Mouse (Mus musculus) liver, postnatal 0 days (tissue): Measurements from ENCODE around the gene Epb41l3. TPM values are rescaled to one million over a fixed set of nuclear protein-coding genes. Genes with fewer than 3 reads are reported as not detected.

Experiments
- ATAC-seq: fragments of 200-750 bp; cut with Nextera tagmentation; 2 replicates; pipeline ENCODE4 v1.8.0; 2017; ENCODE audit warnings: mild to moderate bottlenecking, moderate library complexity
- DNase-seq: peaks from one replicate; pipeline ENCODE4 v3.0.0-alpha.2; 2016
- H3K27ac ChIP-seq: fragments of 300-500 bp; sonication (generic); 2 replicates; pipeline ENCODE4 v1.5.1; 2014; ENCODE audit warnings: antibody characterized with exemption, moderate library complexity, mild to moderate bottlenecking, low read depth
- H3K27me3 ChIP-seq: fragments of 300-500 bp; sonication (generic); 2 replicates; pipeline ENCODE4 v1.6.1; 2014; ENCODE audit warnings: low read length, control low read depth, mixed read lengths; ENCODE audit not compliant: insufficient read depth
- H3K36me3 ChIP-seq: fragments of 300-500 bp; sonication (generic); replicated peaks from 2 replicates; pipeline ENCODE4 v1.6.1; 2014; ENCODE audit warnings: mild to moderate bottlenecking, control low read depth, low read length, moderate library complexity, mixed read lengths; ENCODE audit not compliant: insufficient read depth
- H3K4me1 ChIP-seq: fragments of 300-500 bp; sonication (generic); 2 replicates; pipeline ENCODE4 v1.6.1; 2014; ENCODE audit warnings: antibody characterized with exemption, mild to moderate bottlenecking, control low read depth; ENCODE audit not compliant: insufficient read depth
- H3K4me2 ChIP-seq: fragments of 300-500 bp; sonication (generic); 2 replicates; pipeline ENCODE4 v1.6.1; 2014; ENCODE audit warnings: low read depth, mild to moderate bottlenecking, low read length, moderate library complexity, mixed read lengths
- H3K4me3 ChIP-seq: fragments of 300-500 bp; sonication (generic); 2 replicates; pipeline ENCODE4 v1.5.1; 2014; ENCODE audit warnings: low read depth, low read length
- H3K9ac ChIP-seq: fragments of 300-500 bp; sonication (generic); replicated peaks from 2 replicates; pipeline ENCODE4 v1.6.1; 2014; ENCODE audit warnings: mild to moderate bottlenecking, moderate library complexity
- H3K9me3 ChIP-seq: fragments of 300-500 bp; sonication (generic); 2 replicates; pipeline ENCODE4 v1.6.1; 2016; ENCODE audit warnings: mild to moderate bottlenecking, control low read depth, low read length, mixed read lengths
- CTCF ChIP-seq: sonication (generic); IDR thresholded peaks from 2 replicates; pipeline ENCODE4 v1.5.1; 2016; ENCODE audit warnings: antibody characterized with exemption, low read depth
- EP300 ChIP-seq: IDR thresholded peaks from 2 replicates; pipeline ENCODE4 v1.6.1; 2016; ENCODE audit warnings: antibody characterized with exemption, low read depth, mild to moderate bottlenecking
- WGBS: fragments of 180-500 bp; shearing (Covaris S2); extraction: QIAGEN DNeasy Blood & Tissue Kit; methylation state at CpG from one replicate; pipeline ENCODE4 v1.1.7; 2014; ENCODE audit not compliant: insufficient replicate concordance; 5-methylcytosine and 5-hydroxymethylcytosine counted together
- polyA plus RNA-seq: library from polyadenylated mRNA; unstranded; fragments of >200 nt; fragmentation: Nextera tagmentation; extraction: Ambion mirVana; gene quantifications from 2 replicates; pipeline ENCODE4 v1.2.1, GENCODE M21; 2015

The Epb41l3 gene
- polyA plus RNA-seq = 4.5 and 4.9 TPM in 2 replicates

GRCm38 (mm10) chr17:69075501-69076237 is at the start of gene Epb41l3:
Gene Epb41l3, plus strand, starts transcription at chr17:69075683.
- TF ChIP-seq CTCF = no peak
- no peak for TF ChIP-seq EP300

GRCm38 (mm10) chr17:69038760-69039675 is 36.5 kb upstream of the Epb41l3 start:
- no peaks in the 10 kb centered on the region for H3K9me3 ChIP-seq
- no peak overlapping the region for H3K4me3 ChIP-seq
- no peak overlapping the region for H3K9ac ChIP-seq
- H3K36me3 ChIP-seq = no peaks in the 10 kb centered on the region
- 71% methylated on average over 12 of the region's 12 CpGs for WGBS
- no peak overlapping the region for H3K4me2 ChIP-seq
- DNase-seq (no peak), ATAC-seq (no peak)
- H3K27ac ChIP-seq = no peak overlapping the region
- no peak for TF ChIP-seq CTCF
- TF ChIP-seq EP300 = no peak
- H3K27me3 ChIP-seq = no peaks in the 10 kb centered on the region
- H3K4me1 ChIP-seq = no peaks in the 10 kb centered on the region

More at GRCm38 (mm10) chr17:69075501-69076237, at the start of gene Epb41l3:
- under 1% methylated on average over 46 of the region's 47 CpGs for WGBS
- Histone ChIP-seq H3K4me2 (peak within 1 kb of the TSS; percentile 69), H3K9me3 (no peaks in the 10 kb centered on the region), H3K4me1 (peaks cover 6% of the 10 kb centered on the region), H3K27me3 (peaks cover 22% of the 10 kb centered on the region), H3K9ac (no peak within 1 kb of the TSS), H3K27ac (no peak within 1 kb of the TSS), H3K36me3 (no peaks in the 10 kb centered on the region), H3K4me3 (peak within 1 kb of the TSS; percentile 40)
- DNase-seq (peak; percentile 57), ATAC-seq (peak; percentile 53; the same call in 1 of the 2 replicates)

GRCm38 (mm10) chr17:69041516-69041915 is 34.0 kb upstream of the Epb41l3 start:
- H3K4me3 ChIP-seq = no peak overlapping the region
- no peak overlapping the region for H3K9ac ChIP-seq
- WGBS = 57% methylated on average over 4 of the region's 4 CpGs
- H3K9me3 ChIP-seq = peaks cover 5% of the 10 kb centered on the region
- no peaks in the 10 kb centered on the region for H3K27me3 ChIP-seq
- H3K4me1 ChIP-seq = no peaks in the 10 kb centered on the region
- H3K36me3 ChIP-seq = no peaks in the 10 kb centered on the region
- H3K4me2 ChIP-seq = no peak overlapping the region
- ATAC-seq (no peak), DNase-seq (no peak)
- H3K27ac ChIP-seq = no peak overlapping the region
- no peak for TF ChIP-seq EP300
- no peak for TF ChIP-seq CTCF

GRCm38 (mm10) chr17:69048826-69049225 is 26.7 kb upstream of the Epb41l3 start:
- TF ChIP-seq CTCF (no peak), EP300 (no peak)
- ATAC-seq = no peak
- Histone ChIP-seq H3K4me2 (no peak overlapping the region), H3K27me3 (no peaks in the 10 kb centered on the region), H3K36me3 (no peaks in the 10 kb centered on the region), H3K4me3 (no peak overlapping the region), H3K9me3 (peaks cover 5% of the 10 kb centered on the region), H3K27ac (no peak overlapping the region), H3K9ac (no peak overlapping the region), H3K4me1 (no peaks in the 10 kb centered on the region)
- no peak for DNase-seq
- 53% methylated on average over 3 of the region's 3 CpGs for WGBS

- 65% methylated on average over 4 of the region's 4 CpGs for WGBS
These were observed 21.5 kb upstream of the Epb41l3 start for GRCm38 (mm10) chr17:69054029-69054428.

GRCm38 (mm10) chr17:69059760-69060159 is 15.7 kb upstream of the Epb41l3 start:
- TF ChIP-seq EP300 = no peak
- TF ChIP-seq CTCF = no peak
- no peak overlapping the region for H3K27ac ChIP-seq
- no peak overlapping the region for H3K4me3 ChIP-seq
- no peaks in the 10 kb centered on the region for H3K36me3 ChIP-seq
- DNase-seq = no peak
- ATAC-seq = no peak
- H3K4me1 ChIP-seq = no peaks in the 10 kb centered on the region
- H3K4me2 ChIP-seq = no peak overlapping the region
- no peaks in the 10 kb centered on the region for H3K27me3 ChIP-seq
- H3K9ac ChIP-seq = no peak overlapping the region
- no peaks in the 10 kb centered on the region for H3K9me3 ChIP-seq
- 79% methylated on average over 7 of the region's 7 CpGs for WGBS

More at GRCm38 (mm10) chr17:69054029-69054428, 21.5 kb upstream of the Epb41l3 start:
- Histone ChIP-seq H3K27ac (no peak overlapping the region), H3K4me2 (no peak overlapping the region), H3K27me3 (no peaks in the 10 kb centered on the region), H3K9ac (no peak overlapping the region), H3K4me1 (no peaks in the 10 kb centered on the region), H3K36me3 (no peaks in the 10 kb centered on the region), H3K4me3 (no peak overlapping the region), H3K9me3 (no peaks in the 10 kb centered on the region)
- ATAC-seq = no peak
- TF ChIP-seq CTCF = no peak
- TF ChIP-seq EP300 = no peak
- DNase-seq = no peak
